Comparison of ENCODE assay signal across 7 mouse cellular contexts in genomic region chr4:117527952-117528351, GRCm38 (mm10). TPM values are rescaled to one million over a fixed set of nuclear protein-coding genes. Genes with fewer than 3 reads are reported as not detected.
DNase-seq lines count a peak whose midpoint lies in the region; ATAC-seq and TF ChIP-seq lines count a peak whose summit lies in the region.

No protein-coding gene starts in this region.

- TF ChIP-seq POLR2A in brain, embryonic 14.5 days (IDR thresholded peaks at IDR 0.05; ENCODE audit: borderline replicate concordance, extremely low read depth, insufficient read depth, insufficient read length, poor library complexity, severe bottlenecking): no peak

- intact Hi-C loops in heart, postnatal 10 days (cut with DNase I): loop anchor here (1.0 kb wide), 2 partner anchors 205 to 258 kb away; no protein-coding TSS in a partner anchor

- peaks cover 37% of the 10 kb centered on the region for H3K4me1 ChIP-seq in liver, embryonic 13.5 days (replicated peaks)

- H3K9ac ChIP-seq in liver, embryonic 13.5 days: no peak overlapping the region

- TF ChIP-seq CTCF in brain, embryonic 14.5 days (IDR thresholded peaks at IDR 0.05; ENCODE audit: borderline replicate concordance, extremely low read depth, insufficient read depth, insufficient read length): peak; percentile 67

- 8% methylated on average over 1 of the region's 1 CpGs for WGBS in liver, embryonic 13.5 days (ENCODE audit: insufficient replicate concordance)

- no peaks in the 10 kb centered on the region for H3K9me3 ChIP-seq in liver, embryonic 13.5 days (replicated peaks)

- DNase-seq in left cerebral cortex, adult 18-20 months (ENCODE audit: low spot score in 2 of 2): peak; percentile 17 to 47
- DNase-seq in left cerebral cortex, adult 11 months (ENCODE audit: low spot score): no peak
- peak; percentile 21 for DNase-seq in MN1 (ENCODE audit: low spot score)
- peak; percentile 57 for DNase-seq in brain, embryonic 14.5 days (ENCODE audit: low read depth)
- DNase-seq in heart, postnatal 10 days: peak; percentile 42 to 67
- peak; percentile 46 for DNase-seq in liver, embryonic 13.5 days
- DNase-seq in retina, postnatal 1 day: peak; percentile 67

- H3K27me3 ChIP-seq in liver, embryonic 13.5 days: peaks cover 25% of the 10 kb centered on the region

- H3K4me3 ChIP-seq in liver, embryonic 13.5 days (replicated peaks): no peak overlapping the region

- ATAC-seq in liver, embryonic 13.5 days (ENCODE audit: low read depth): peak; percentile 37; the same call in 1 of the 2 replicates

- no peak overlapping the region for H3K4me2 ChIP-seq in liver, embryonic 13.5 days

- H3K27ac ChIP-seq in liver, embryonic 13.5 days: no peak overlapping the region

- H3K36me3 ChIP-seq in liver, embryonic 13.5 days: no peaks in the 10 kb centered on the region

RNA-seq across cellular contexts. Expression of gene Eri3, which starts 22.2 kb away (rescaled TPM):
- total RNA-seq in left cerebral cortex, adult 18-20 months (2021): 100 to 1,000 TPM; 211 to 231 TPM
- 187 and 218 TPM in 2 replicates for polyA plus RNA-seq in brain, embryonic 14.5 days (2012; rRNA removed)
- total RNA-seq in heart, postnatal 10 days (2021): 10 to 100 TPM; 75.4 to 92.8 TPM
- 40.1 and 40.3 TPM in 2 replicates for polyA plus RNA-seq in liver, embryonic 13.5 days (2015; fragmentation: Nextera tagmentation; extraction: Ambion mirVana)

RNA-seq across cellular contexts. Expression of gene Rnf220, which starts 31.1 kb away (rescaled TPM):
- 100 to 1,000 TPM; 208 to 211 TPM for total RNA-seq in left cerebral cortex, adult 18-20 months (2021)
- 159 and 183 TPM in 2 replicates for polyA plus RNA-seq in brain, embryonic 14.5 days (2012; rRNA removed)
- total RNA-seq in heart, postnatal 10 days (2021): 10 to 100 TPM; 42.0 to 43.3 TPM
- 31.6 and 34.2 TPM in 2 replicates for polyA plus RNA-seq in liver, embryonic 13.5 days (2015; fragmentation: Nextera tagmentation; extraction: Ambion mirVana)

Comparison
In these comparisons a context has a peak if more than half of its experiments do, and no peak if none do; other contexts are left out.
1. RNA of gene Rnf220, which starts 31.1 kb away (total RNA-seq): 208 to 211 TPM in left cerebral cortex, adult 18-20 months; 42.0 to 43.3 TPM in heart, postnatal 10 days; every median in the first group is over 4 times any median in the second.